Mouse (Mus musculus): ENCODE measurements around the gene Arhgap28. TPM values are rescaled to one million over a fixed set of nuclear protein-coding genes. Genes with fewer than 3 reads are reported as not detected.
"Not testable (repeated sequence)": the region's sequence is repeated elsewhere in the genome, so short reads cannot be mapped to it uniquely, and the experiment has no call there.

Gene Arhgap28
- total RNA-seq, 2 experiments from 2014 or later, result 0.73 to 0.85 TPM

DNA sequence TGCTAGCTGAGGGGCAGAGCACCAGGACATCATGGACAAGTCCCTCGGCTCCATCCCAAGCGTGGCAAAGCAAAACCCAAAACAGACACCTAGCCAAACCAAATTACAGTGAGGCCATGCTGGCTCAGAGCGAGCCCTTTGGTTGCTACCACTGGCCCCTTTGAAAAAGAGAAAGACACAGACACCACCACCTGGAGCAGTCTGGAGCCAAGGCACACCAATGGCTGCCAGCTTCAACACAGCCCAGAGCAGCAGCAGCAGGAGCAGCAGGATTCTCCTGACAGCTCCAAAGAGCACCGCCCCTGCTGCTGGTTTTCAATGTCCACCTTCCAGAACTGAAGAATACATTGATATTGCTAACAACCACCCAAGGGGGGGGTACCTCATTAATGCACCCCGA is 104.5 kb downstream of the Arhgap28 start:
- intact Hi-C loops (cut with DNase I), result no loop called here
- no peak for DNase-seq (ENCODE audit: low spot score in 2 of 2)

DNA sequence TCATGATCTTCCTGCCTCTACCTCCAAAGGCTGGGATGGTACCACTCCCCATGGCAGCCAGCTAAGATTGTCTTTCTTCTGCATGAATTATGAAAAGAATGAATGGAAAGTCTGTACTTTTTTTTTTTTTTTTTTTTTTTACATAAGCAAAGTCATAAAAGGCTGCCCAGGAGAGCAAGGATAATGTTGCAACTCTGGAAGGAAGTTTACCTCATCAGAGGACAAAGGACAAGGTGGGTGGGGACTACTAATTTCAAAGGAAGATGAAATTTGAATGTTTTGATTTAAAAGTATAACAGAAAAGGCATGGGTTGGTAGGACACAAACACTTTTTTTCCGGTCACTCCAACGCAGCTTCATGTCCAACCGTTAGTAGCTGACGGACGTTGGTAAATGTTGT is 107.5 kb downstream of the Arhgap28 start:
- DNase-seq (ENCODE audit: low spot score in 2 of 2), result no peak
- intact Hi-C loops (cut with DNase I), result no loop called here

DNA sequence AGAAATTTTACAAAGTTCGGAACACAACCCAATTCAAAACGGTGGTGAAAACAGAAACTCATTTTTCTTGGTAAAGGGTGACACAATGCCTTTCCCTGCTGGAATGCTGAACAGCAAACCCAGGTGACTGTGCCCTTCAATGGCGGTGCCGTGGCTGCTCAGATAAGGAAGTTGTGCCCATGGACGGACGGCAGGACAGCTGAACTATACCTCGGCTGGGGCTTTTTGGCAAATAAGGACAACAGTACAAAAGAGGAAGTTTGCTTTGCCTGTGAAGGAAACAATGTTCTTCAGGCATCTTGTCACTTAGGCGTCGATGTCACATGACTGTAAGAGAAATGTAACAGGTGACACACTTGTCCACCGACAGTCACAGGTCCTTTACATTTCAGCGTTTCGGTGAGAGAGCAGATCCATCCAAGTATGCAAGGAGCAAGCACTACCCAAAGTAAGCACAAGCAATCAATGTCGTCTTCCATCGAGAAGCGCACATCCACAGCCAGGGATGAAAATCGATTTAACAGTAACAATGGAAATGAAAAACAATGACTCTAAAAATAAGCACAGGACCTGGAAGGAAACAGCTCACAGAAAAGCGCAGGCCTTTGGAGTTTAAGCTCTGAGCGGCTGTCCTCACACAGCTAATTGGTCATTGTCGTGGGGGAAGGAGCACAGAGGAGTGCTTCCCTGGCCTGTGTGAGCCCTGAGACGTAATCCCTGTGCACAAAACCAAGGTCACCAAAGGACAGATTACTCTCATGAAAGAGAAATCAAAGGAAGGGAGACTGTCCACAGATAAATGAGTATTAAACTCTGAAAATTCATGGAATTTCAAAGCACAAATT is 114.2 kb downstream of the Arhgap28 start:
- intact Hi-C loops (cut with DNase I), result no loop called here
- no peak for DNase-seq (ENCODE audit: low spot score in 2 of 2)

DNA sequence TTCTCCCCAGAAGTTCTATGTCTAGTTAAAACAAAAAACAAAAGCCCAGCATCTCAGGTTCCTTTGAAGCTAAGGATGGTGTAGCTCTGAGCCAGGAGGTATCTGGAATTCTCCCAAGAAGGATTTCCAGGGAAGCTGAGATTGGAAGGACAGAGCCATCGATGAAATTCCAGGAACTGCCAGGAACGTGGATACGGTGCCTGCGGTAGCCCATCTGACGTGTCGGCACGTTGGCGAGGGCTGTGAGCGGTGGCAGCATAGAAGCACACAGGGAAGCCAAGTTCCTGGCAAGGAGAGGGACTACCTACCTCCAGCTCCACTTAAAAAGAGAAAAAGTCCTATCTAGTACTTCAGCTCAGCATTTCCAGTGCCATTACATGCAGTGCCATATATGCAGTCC is 115.8 kb downstream of the Arhgap28 start:
- DNase-seq (ENCODE audit: low spot score in 2 of 2), result no peak
- intact Hi-C loops (cut with DNase I), result no loop called here

DNA sequence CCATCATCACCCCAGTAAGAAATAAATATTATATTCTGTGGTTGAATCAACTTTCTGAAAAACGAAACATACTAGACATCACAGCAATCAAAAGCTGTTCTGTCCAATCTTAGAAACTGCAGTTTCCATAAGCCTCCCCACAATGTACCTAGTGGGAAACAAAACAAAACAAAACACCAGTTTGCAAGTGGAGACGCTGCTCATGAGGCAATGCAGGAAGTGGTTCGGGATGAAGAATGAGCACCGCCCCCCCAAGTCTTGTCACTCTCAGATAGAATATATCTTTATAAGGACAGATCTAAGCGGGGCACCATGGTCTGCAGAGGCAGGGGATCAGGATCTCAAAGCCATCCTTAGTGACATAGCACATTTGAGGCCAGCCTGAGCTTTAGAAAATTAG is 117.6 kb downstream of the Arhgap28 start:
- intact Hi-C loops (cut with DNase I), result no loop called here
- no peak for DNase-seq (ENCODE audit: low spot score in 2 of 2)

DNA sequence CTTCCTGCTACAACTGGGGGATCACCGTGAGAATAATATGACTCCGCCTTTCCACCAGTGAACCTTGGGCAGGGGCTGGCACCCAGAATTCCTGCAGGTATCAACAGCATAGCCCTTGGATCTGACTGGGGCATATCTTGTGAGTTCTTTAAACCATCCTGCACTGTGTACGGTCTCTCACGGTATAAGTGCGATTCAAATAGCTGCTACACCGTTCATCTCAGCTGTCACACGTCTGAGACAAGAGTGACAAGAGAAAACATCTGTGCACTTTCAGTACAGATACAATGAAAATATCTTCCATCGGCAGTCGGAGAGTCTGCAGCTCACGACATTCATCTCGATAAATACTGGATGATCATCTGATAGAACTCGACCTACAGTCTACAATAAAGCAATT is 126.3 kb downstream of the Arhgap28 start:
- no peak for DNase-seq (ENCODE audit: low spot score in 2 of 2)
- intact Hi-C loops (cut with DNase I), result no loop called here

DNA sequence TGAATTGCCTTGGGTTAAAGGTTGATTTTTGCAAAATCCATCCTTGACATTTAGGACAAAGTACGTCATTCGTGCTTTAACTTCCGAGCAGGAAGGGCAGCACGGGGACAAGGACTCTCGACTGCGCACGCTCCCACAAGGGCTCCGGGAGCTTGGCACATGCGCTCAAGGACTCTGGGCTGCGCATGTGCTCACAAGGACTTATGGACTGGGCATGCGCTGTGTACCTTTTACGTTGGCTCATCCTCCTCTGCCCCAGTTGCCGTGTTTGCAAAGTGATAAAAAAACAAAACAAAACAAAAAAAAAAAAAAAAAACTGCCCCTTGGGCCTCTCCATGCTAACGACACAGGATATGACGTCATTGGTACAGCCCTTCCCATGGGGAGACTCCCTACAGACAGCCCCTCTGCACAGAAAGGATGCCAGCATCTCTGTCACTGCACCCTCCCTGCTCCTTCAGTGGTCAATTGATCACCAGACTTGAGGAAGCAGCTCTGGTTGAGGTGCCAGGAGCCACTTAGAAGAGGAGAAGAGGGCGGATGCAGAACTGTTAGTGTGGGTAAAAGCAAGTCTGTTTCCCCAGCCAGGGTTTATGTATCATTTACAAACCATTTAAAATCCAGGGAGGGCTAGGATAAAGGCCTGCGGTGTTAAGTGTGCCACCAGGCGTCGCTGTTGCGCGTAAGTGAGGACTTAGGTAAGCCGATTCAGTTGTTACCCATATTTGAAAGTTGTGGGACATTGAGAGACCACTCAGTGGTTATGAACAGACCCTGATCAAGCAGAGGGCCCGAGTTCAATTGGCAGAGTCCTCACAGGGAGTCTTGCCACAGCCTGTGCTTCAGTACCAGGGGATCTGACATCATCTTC is 134.0 kb downstream of the Arhgap28 start:
- DNase-seq (ENCODE audit: low spot score in 2 of 2), result peak; percentile 78
- intact Hi-C loops (cut with DNase I), result loop anchor here (1.0 to 10.0 kb wide), 2 partner anchors 296 to 1235 kb away; no protein-coding TSS in a partner anchor

DNA sequence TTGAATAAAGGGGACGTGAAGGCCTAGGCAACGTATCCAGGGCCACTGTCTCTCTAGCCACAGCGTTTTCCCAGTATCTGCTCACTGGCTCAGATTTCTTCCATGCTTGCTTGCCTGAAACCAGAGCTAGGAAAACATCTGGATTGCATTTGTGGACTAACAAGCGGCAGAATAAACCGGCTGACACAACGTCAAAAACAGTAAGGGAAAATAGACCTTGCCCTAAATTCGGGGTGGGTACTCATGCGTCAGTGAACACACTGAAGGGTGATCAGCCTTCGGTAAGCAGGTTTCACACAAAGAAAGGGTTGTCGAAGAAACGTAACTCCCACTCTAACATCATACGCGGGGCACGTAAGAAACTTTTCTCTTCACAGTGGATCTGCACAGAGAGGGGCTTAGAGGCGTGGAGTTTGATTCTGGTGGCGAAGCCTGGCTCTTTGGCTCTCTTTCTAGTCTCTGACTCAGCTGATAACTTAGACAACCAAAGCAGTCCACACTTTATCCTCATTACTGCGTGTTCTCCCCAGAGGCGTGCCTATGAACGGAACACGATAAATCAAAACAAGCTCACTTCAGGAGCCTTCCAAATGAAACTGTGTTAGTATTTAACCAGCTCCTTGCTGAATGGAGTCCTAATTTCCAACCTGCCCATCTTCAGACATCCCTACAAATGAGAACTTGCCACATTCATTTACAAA is 137.2 kb downstream of the Arhgap28 start:
- no peak for DNase-seq (ENCODE audit: low spot score in 2 of 2)
- intact Hi-C loops (cut with DNase I), result loop anchor here (10.0 kb wide), 1 partner anchor 1238 kb away; no protein-coding TSS in a partner anchor

DNA sequence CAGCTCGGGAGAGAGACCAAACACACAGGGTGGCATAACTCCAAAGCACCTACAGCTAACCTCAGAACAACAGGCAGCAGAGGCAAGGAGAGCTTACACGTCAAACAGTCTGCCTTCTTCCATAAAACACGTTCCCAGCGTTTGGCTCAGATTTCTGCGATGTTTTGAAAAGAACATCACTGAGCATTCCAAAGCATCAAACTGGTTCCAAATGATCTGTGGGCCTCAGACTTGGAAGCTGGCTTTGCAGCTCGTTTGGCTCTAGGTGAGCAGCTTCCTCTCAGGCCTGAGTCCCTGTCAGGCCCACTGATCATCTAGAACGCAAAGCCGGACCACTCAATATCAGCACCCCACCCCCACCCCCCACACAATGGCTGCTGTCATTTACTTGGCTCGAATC is 137.9 kb downstream of the Arhgap28 start:
- intact Hi-C loops (cut with DNase I), result loop anchor here (10.0 kb wide), 1 partner anchor 1239 kb away; no protein-coding TSS in a partner anchor

DNA sequence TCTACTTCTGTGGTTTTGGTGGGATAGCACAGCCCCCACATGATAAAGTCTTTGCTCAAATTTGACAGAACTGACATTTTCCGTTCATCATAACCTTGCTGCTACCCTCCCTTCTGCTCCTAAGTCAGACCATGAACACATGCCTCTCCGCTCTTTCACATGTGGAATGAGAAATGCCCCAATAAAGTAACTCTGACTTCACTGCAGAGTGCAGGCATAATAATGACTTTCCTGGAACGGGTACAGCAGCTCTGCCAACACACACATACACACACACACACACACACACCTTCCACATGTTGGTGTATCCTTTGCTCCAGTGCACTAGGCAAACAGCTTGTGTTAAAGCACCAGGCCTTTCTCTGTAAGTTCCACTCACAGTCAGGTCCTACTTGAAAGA is 139.0 kb downstream of the Arhgap28 start:
- intact Hi-C loops (cut with DNase I), result loop anchor here (10.0 kb wide), 1 partner anchor 1240 kb away; no protein-coding TSS in a partner anchor
- DNase-seq (ENCODE audit: low spot score in 2 of 2), result no peak

More for the DNA sequence above, 137.9 kb downstream of the Arhgap28 start:
- no peak for DNase-seq (ENCODE audit: low spot score in 2 of 2)

DNA sequence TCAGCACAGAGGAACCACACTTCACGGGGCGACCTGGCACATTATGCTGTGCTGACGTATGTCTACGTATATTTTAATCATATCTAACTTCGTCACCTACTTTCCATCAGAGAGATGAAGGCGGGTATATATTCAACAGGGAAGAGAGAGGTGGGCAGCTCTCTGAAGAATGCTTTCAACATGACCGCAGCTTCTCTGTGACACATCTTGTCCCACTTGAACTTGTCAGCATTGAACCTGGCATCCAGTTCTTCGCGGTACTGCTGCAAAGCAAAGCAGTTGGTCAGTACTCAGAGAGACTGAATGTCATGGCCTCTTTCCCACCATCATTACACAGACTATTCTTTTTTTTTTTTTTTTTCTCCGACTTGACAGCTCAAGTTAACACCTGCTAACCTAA is 139.6 kb downstream of the Arhgap28 start:
- DNase-seq (ENCODE audit: low spot score in 2 of 2), result no peak

DNA sequence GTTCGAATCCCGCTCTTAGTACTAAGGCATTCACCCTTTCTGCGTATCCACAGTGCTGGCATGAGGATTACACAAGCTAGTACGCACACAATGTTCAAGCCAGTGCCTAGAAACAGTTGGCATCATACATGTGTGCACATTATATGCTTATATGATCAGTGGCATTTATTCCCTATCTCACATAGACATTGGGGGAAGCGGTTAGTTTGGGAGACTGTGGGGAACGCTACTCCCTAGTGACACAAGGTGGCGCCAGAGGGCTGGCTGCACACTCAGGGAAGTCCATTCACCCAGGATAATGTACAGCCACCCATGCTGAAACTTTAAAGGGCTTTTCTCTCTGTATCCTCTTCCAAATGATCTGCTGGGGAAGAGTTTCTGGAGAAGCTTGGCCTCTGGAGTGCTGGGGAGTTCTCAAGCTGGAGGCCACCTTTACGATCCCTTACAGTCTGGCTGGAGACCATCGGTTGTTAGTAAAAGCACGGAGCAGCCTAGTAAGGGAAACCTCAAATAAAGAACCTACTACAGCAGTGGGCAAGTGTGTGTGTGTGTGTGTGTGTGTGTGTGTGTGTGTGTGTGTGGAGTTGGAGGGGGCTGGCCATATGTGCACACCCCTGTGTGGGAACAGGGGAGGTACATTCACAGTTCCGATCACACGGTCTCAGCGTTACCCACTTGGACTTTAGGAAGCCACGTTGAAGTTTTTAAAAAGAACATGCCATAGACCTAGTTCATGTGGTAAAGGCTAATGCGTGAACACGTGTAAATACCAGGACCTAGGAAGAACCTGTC is 142.0 kb downstream of the Arhgap28 start:
- intact Hi-C loops (cut with DNase I), result loop anchor here (2.0 to 10.0 kb wide), 3 partner anchors 305 to 1243 kb away; no protein-coding TSS in a partner anchor
- DNase-seq (ENCODE audit: low spot score in 2 of 2), result peak; percentile 69 to 74

More for the DNA sequence above, 139.6 kb downstream of the Arhgap28 start:
- intact Hi-C loops (cut with DNase I), result loop anchor here (10.0 kb wide), 1 partner anchor 1240 kb away; no protein-coding TSS in a partner anchor

DNA sequence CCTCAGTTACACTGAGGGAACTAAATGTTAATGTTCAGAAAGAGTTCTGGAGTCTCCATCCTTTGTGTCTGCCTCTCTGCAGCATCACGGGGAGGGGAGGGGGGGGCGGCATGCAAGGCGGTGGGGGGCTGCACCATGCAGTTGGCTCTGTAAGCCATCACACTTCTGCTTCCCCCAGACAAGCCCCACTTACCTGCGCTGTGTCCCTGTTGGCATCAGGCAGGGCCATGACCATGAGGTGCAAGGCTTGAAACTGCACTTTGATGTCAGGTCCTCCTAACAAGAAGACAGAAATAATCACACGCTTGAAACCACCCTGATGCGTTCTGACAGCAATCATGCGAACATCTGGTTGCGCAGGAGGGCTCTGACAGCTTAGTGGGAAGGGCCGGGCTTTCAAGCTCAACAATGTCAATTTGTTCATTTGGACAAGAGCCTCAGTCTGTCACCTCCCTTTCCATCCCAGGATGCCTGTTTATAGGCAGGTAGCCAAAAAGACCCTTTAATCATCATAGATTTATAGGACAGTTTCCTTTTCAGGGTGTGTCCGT is 142.8 kb downstream of the Arhgap28 start:
- DNase-seq (ENCODE audit: low spot score in 2 of 2), result no peak
- intact Hi-C loops (cut with DNase I), result loop anchor here (10.0 kb wide), 1 partner anchor 1244 kb away; no protein-coding TSS in a partner anchor

DNA sequence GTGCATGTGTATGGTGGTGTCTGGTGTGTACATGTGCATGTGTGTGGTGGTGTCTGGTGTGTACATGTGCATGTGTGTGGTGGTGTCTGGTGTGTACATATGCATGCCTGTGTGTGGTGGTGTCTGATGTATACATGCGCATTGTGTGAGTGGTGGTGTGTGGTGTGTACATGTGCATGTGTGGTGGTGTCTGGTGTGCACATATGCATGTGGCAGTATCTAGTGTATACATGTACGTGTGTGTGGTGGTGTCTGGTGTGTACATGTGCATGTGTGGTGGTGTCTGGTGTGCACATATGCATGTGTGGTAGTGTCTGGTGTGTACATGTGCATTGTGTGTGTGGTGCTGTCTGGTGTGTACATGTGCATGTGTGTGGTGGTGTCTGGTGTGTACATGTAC is 162.4 kb downstream of the Arhgap28 start:
- intact Hi-C loops (cut with DNase I); DNase-seq (ENCODE audit: low spot score in 2 of 2): not testable (repeated sequence)

DNA sequence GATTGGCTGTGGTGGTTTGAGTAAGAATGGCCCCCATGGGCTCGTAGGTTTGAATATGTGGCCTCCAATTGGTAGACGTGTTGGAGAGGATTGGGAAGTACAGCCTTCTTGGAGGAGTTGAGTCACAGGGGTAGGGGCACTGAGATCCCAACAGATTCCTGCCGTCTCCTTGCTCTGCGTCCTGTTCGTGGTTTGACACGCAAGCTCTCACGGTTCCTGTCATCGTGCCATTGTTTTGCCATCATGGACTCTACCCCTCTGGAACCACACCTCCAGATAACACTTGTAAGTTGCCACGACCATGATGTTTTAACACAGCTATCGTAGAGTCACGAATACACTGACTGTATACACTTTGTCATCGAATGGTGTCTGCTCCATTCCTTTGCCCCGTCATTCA is 165.0 kb downstream of the Arhgap28 start:
- intact Hi-C loops (cut with DNase I), result loop anchor here (5.0 kb wide), 2 partner anchors 187 to 1262 kb away; no protein-coding TSS in a partner anchor
- no peak for DNase-seq (ENCODE audit: low spot score in 2 of 2)

DNA sequence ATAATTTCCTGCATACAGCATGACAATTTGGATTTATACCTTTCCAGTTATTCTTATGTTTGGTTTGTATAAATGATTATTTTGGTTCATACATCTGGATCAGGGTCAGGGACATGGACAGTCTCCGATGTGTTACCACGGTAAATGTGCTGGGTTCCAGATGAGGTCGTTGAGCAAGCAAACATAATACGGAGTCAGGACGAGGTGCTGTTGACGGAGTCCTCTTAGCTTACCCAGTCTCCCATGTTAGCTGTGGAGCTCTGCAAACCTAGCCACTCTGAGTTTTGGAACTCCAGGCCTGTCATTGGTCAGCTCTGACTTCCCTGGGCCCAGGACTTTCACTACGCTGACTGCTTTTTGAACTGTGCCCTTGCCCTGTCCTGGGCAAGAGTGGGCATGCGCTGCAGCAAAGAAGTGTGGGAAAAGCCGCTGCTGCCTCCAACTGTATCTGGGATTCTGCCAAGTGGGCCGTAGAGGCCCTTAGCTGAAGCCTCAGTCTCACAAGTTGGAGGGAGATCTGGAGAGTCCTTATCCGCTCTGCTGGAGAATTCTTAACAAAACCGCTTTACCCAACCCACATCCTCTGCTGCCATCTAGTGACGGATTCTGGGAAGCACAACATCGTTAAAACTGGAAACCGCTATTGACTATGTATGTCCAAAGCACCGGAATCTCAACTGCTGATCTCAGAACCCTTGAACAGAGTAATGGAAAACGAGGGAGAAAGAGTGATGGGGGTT is 166.4 kb downstream of the Arhgap28 start:
- intact Hi-C loops (cut with DNase I), result loop anchor here (2.0 to 5.0 kb wide), 3 partner anchors 57 to 1260 kb away; no protein-coding TSS in a partner anchor
- DNase-seq (ENCODE audit: low spot score in 2 of 2), result peak; percentile 59 to 81

DNA sequence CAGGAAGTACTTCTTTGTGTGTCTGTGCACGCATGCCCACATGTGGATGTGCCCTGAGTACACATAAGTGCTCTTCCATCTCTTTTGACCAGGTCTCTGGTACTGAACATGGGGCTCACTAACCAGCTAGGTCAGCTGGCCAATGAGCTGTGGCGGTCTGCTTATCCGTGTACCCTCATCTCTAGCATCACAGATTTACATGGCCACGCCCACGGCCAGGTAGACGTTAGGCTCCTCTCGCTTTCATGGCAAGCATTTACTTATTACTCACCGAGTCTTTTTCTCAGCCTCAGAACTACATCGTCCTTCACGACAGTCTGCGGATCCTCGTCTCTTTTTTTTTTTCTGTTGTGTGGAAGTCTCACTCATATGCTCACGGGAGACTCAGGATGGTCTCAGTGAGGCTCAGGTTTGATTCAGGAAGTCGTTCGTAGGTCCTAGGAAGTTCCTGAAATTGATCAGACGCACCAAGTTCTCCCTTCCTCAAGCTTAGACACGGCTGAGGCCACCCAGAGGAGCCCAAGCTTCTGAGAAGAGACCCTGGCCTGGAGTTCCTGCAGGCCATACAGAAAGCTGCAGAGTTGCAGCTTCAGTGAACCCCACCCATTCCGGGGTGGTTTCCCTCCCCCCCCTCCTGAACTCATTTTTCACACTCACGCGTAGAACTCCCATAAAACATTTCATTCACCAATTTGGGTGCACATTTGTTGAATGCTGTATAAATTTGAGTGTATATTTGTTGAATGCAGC is 167.6 kb downstream of the Arhgap28 start:
- no peak for DNase-seq (ENCODE audit: low spot score in 2 of 2)
- intact Hi-C loops (cut with DNase I), result loop anchor here (2.0 to 5.0 kb wide), 3 partner anchors 56 to 1259 kb away; no protein-coding TSS in a partner anchor
